Mouse (Mus musculus) adrenal gland, adult 18-20 months (tissue): ENCODE results near the gene Arhgap21. TPM values are rescaled to one million over a fixed set of nuclear protein-coding genes. Genes with fewer than 3 reads are reported as not detected.

Experiments used
- DNase-seq, 2 experiments: peaks; one replicate each; pipeline ENCODE4 v3.0.0; 2021 to 2022; ENCODE audit warnings: low spot score in 2 of 2
- total RNA-seq, 2 experiments: library from RNA; stranded (reverse); gene quantifications; 1 replicate in 1 of 2; 2 replicates in 1 of 2; pipeline ENCODE4 v1.2.3; 2021

The Arhgap21 gene
- total RNA-seq, 2 experiments from 2014 or later: 55.5 to 67.8 TPM

GRCm38 (mm10) chr2:20901916-20902315 lies 66.8 kb downstream of the Arhgap21 start:
- DNase-seq: no peak

GRCm38 (mm10) chr2:20899301-20899700 lies 69.4 kb downstream of the Arhgap21 start:
- no peak for DNase-seq

- peak; percentile 57 to 63 for DNase-seq
These were observed 70.0 kb downstream of the Arhgap21 start for GRCm38 (mm10) chr2:20898684-20899083.

- no peak for DNase-seq
These were observed 72.2 kb downstream of the Arhgap21 start for GRCm38 (mm10) chr2:20896446-20896845.

- DNase-seq: no peak
These were observed 74.5 kb downstream of the Arhgap21 start for GRCm38 (mm10) chr2:20894100-20894690.

- no peak for DNase-seq
These were observed 79.9 kb downstream of the Arhgap21 start for GRCm38 (mm10) chr2:20888751-20889150.

- no peak for DNase-seq
These were observed 85.4 kb downstream of the Arhgap21 start for GRCm38 (mm10) chr2:20883288-20883687.

- DNase-seq: no peak
These were observed 88.6 kb downstream of the Arhgap21 start for GRCm38 (mm10) chr2:20879877-20880605.

- no peak for DNase-seq
These were observed 94.1 kb downstream of the Arhgap21 start for GRCm38 (mm10) chr2:20874621-20875020.

- DNase-seq: no peak
These were observed 99.3 kb downstream of the Arhgap21 start for GRCm38 (mm10) chr2:20869212-20869965.

- DNase-seq: no peak
These were observed 100.6 kb downstream of the Arhgap21 start for GRCm38 (mm10) chr2:20868052-20868451.

GRCm38 (mm10) chr2:20865795-20866194 lies 102.9 kb downstream of the Arhgap21 start:
- DNase-seq: no peak

- DNase-seq: no peak
These were observed 104.1 kb downstream of the Arhgap21 start for GRCm38 (mm10) chr2:20864569-20864968.

GRCm38 (mm10) chr2:20860756-20861155 lies 107.9 kb downstream of the Arhgap21 start:
- no peak for DNase-seq

GRCm38 (mm10) chr2:20849346-20849745 lies 119.3 kb downstream of the Arhgap21 start:
- DNase-seq: no peak

GRCm38 (mm10) chr2:20831608-20832406 lies 136.9 kb downstream of the Arhgap21 start:
- no peak for DNase-seq

- no peak for DNase-seq
These were observed 137.8 kb downstream of the Arhgap21 start for GRCm38 (mm10) chr2:20830882-20831281.

- no peak for DNase-seq
These were observed 142.4 kb downstream of the Arhgap21 start for GRCm38 (mm10) chr2:20826258-20826657.

- DNase-seq: no peak
These were observed 150.5 kb downstream of the Arhgap21 start for GRCm38 (mm10) chr2:20818226-20818625.

GRCm38 (mm10) chr2:20813986-20814385 lies 154.7 kb downstream of the Arhgap21 start:
- DNase-seq: no peak

GRCm38 (mm10) chr2:20811506-20811905 lies 157.2 kb downstream of the Arhgap21 start:
- peak in 1 of 2 experiments; percentile 21 for DNase-seq
